Mouse (Mus musculus) ES-Bruce4 (cell line): ENCODE data around the gene Cfap97d1. TPM values are rescaled to one million over a fixed set of nuclear protein-coding genes. Genes with fewer than 3 reads are reported as not detected.

ENCODE experiments used
- H3K27ac ChIP-seq: 2 replicates; pipeline ENCODE4 v1.5.1; 2012; ENCODE audit warnings: low read length, inconsistent platforms; ENCODE audit not compliant: insufficient read depth
- H3K27me3 ChIP-seq: 2 replicates; pipeline ENCODE4 v1.6.1; 2012; ENCODE audit warnings: mild to moderate bottlenecking, low read length, inconsistent platforms; ENCODE audit not compliant: control insufficient read depth, poor library complexity, insufficient read depth, severe bottlenecking
- H3K36me3 ChIP-seq: 2 replicates; pipeline ENCODE4 v1.6.1; 2012; ENCODE audit warnings: inconsistent platforms, mild to moderate bottlenecking, low read length, moderate library complexity; ENCODE audit not compliant: control insufficient read depth, poor library complexity, insufficient read depth, severe bottlenecking
- H3K4me1 ChIP-seq: one replicate; pipeline ENCODE4 v1.8.1; 2011; ENCODE audit warnings: low read length; ENCODE audit not compliant: control insufficient read depth, insufficient read depth
- H3K4me3 ChIP-seq: 2 replicates; pipeline ENCODE4 v1.5.1; 2011; ENCODE audit warnings: low read depth, mild to moderate bottlenecking, low read length
- H3K9ac ChIP-seq: 2 replicates; pipeline ENCODE4 v1.6.1; 2012; ENCODE audit warnings: low read depth, mild to moderate bottlenecking, inconsistent platforms; ENCODE audit not compliant: poor library complexity, severe bottlenecking
- H3K9me3 ChIP-seq: replicated peaks from 2 replicates; pipeline ENCODE4 v1.6.1; 2012; ENCODE audit warnings: mild to moderate bottlenecking, low read length, inconsistent platforms; ENCODE audit not compliant: control insufficient read depth, poor library complexity, insufficient read depth, severe bottlenecking
- CTCF ChIP-seq: IDR thresholded peaks from one replicate; pipeline ENCODE4 v1.8.1; 2011; ENCODE audit warnings: low read depth, low read length
- EP300 ChIP-seq: IDR thresholded peaks from 2 replicates; pipeline ENCODE4 v1.6.1; 2011; ENCODE audit warnings: low read depth, low read length; ENCODE audit not compliant: insufficient read depth
- POLR2A ChIP-seq: IDR thresholded peaks from one replicate; pipeline ENCODE4 v1.8.1; 2011; ENCODE audit warnings: low read length; ENCODE audit not compliant: insufficient read depth
- polyA plus RNA-seq: library from polyadenylated mRNA; stranded (reverse); fragments of >200 nt; gene quantifications from 2 replicates; pipeline ENCODE4 v1.2.4, GENCODE M21; 2011; ENCODE audit warnings: low read depth; ENCODE audit not compliant: missing spikeins, insufficient read depth, insufficient read length

The Cfap97d1 gene
- polyA plus RNA-seq, 1 experiment, result not detected

GRCm38 (mm10) chr11:101950021-101950420 lies 34.1 kb upstream of the Cfap97d1 start:
- no peak overlapping the region for H3K9ac ChIP-seq
- no peaks in the 10 kb centered on the region for H3K9me3 ChIP-seq
- no peaks in the 10 kb centered on the region for H3K36me3 ChIP-seq
- no peak overlapping the region for H3K4me3 ChIP-seq
- no peaks in the 10 kb centered on the region for H3K4me1 ChIP-seq
- TF ChIP-seq CTCF, result no peak
- TF ChIP-seq POLR2A, result no peak
- TF ChIP-seq EP300, result no peak
- H3K27me3 ChIP-seq, result no peaks in the 10 kb centered on the region
- H3K27ac ChIP-seq, result no peak overlapping the region

- TF ChIP-seq CTCF, result no peak
- no peak for TF ChIP-seq POLR2A
- TF ChIP-seq EP300, result no peak
- no peaks in the 10 kb centered on the region for H3K4me1 ChIP-seq
- peak overlapping the region; percentile 37 for H3K4me3 ChIP-seq
- H3K27me3 ChIP-seq, result no peaks in the 10 kb centered on the region
- H3K9me3 ChIP-seq, result no peaks in the 10 kb centered on the region
- H3K27ac ChIP-seq, result no peak overlapping the region
- no peaks in the 10 kb centered on the region for H3K36me3 ChIP-seq
- H3K9ac ChIP-seq, result no peak overlapping the region
These were observed 31.3 kb upstream of the Cfap97d1 start for GRCm38 (mm10) chr11:101952541-101953341.

- H3K27ac ChIP-seq, result no peak overlapping the region
- no peaks in the 10 kb centered on the region for H3K9me3 ChIP-seq
- no peak overlapping the region for H3K4me3 ChIP-seq
- H3K36me3 ChIP-seq, result no peaks in the 10 kb centered on the region
- TF ChIP-seq CTCF, result no peak
- no peak for TF ChIP-seq EP300
- TF ChIP-seq POLR2A, result no peak
- H3K4me1 ChIP-seq, result no peaks in the 10 kb centered on the region
- H3K27me3 ChIP-seq, result no peaks in the 10 kb centered on the region
- H3K9ac ChIP-seq, result no peak overlapping the region
These were observed 30.6 kb upstream of the Cfap97d1 start for GRCm38 (mm10) chr11:101953441-101953840.

- no peaks in the 10 kb centered on the region for H3K36me3 ChIP-seq
- H3K27ac ChIP-seq, result no peak overlapping the region
- H3K4me1 ChIP-seq, result no peaks in the 10 kb centered on the region
- no peaks in the 10 kb centered on the region for H3K9me3 ChIP-seq
- H3K27me3 ChIP-seq, result no peaks in the 10 kb centered on the region
- TF ChIP-seq CTCF (no peak), POLR2A (no peak), EP300 (no peak)
- H3K4me3 ChIP-seq, result no peak overlapping the region
- H3K9ac ChIP-seq, result no peak overlapping the region
These were observed 26.6 kb upstream of the Cfap97d1 start for GRCm38 (mm10) chr11:101957476-101957875.

GRCm38 (mm10) chr11:101963043-101963442 lies 21.0 kb upstream of the Cfap97d1 start:
- no peak for TF ChIP-seq CTCF
- TF ChIP-seq POLR2A, result no peak
- no peak for TF ChIP-seq EP300
- Histone ChIP-seq H3K4me3 (peak overlapping the region; percentile 53), H3K9ac (peak overlapping the region; percentile 72), H3K27me3 (peaks cover 9% of the 10 kb centered on the region; the same call in 1 of the 2 replicates), H3K36me3 (no peaks in the 10 kb centered on the region), H3K4me1 (no peaks in the 10 kb centered on the region), H3K27ac (no peak overlapping the region), H3K9me3 (no peaks in the 10 kb centered on the region)

- Histone ChIP-seq H3K9ac (peak overlapping the region; percentile 72), H3K4me3 (peak overlapping the region; percentile 53), H3K4me1 (peaks cover 2% of the 10 kb centered on the region), H3K27me3 (peaks cover 9% of the 10 kb centered on the region; the same call in 1 of the 2 replicates), H3K27ac (no peak overlapping the region), H3K9me3 (no peaks in the 10 kb centered on the region), H3K36me3 (no peaks in the 10 kb centered on the region)
- TF ChIP-seq POLR2A (no peak), EP300 (no peak), CTCF (no peak)
These were observed 20.4 kb upstream of the Cfap97d1 start for GRCm38 (mm10) chr11:101963473-101964291.
